Mouse (Mus musculus): Measurements from ENCODE around the gene Irf5. TPM values are rescaled to one million over a fixed set of nuclear protein-coding genes. Genes with fewer than 3 reads are reported as not detected.

Irf5 gene
- polyA plus RNA-seq, 1 experiment from 2014 or later = 9.4 TPM

DNA sequence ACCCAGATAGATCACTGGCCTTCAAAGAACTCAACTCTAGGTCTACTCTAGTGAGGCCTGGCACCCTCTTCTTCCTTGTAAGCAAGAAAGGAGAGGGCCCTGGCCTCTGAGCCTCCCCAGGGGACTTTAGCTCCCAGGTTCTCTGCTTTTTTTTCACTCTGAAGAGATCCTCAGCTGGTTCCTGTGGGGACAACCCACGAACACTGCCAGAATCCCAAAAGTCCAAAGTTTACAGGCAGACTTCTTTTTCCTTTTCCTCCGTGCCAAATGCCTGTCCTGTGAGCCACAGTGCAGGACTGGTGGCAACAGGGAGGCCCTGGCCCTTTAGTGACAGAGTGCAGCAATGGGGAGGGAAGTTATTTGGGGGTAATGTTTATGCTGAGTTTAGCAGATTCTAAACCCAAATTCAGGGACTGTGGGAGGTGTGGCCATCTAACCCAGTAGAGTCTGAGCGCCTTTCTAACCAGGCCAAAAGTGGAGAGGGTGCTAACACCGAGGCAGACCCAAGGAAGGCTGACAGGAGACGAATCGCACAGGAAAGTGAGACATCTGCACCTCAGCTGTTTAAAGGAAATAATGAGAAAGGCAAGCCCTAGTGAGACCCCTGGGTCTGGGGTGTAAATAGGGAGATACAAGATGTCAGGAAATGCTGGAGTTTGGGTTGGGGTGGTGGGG lies 3.7 kb upstream of the Irf5 start:
- Histone ChIP-seq H3K36me3 (ENCODE audit: control insufficient read depth, insufficient read depth, low read length) (no peaks in the 10 kb centered on the region), H3K4me1 (replicated peaks; ENCODE audit: control insufficient read depth, insufficient read depth, low read length) (peaks cover 6% of the 10 kb centered on the region; the same call in 1 of the 2 replicates), H3K4me3 (ENCODE audit: low read depth, low read length) (no peak overlapping the region), H3K27ac (ENCODE audit: low read depth, low read length) (no peak overlapping the region; the same call in 1 of the 2 replicates), H3K27me3 (replicated peaks; ENCODE audit: control insufficient read depth, insufficient read depth, low read length) (peaks cover 19% of the 10 kb centered on the region), H3K4me2 (no peak overlapping the region), H3K9me3 (ENCODE audit: control insufficient read depth, low read length) (no peaks in the 10 kb centered on the region), H3K9ac (ENCODE audit: low read depth, low read length) (no peak overlapping the region)
- no peak for ATAC-seq (replicated peaks; ENCODE audit: low FRiP score)
- WGBS = 56% methylated on average over 6 of the region's 6 CpGs
- no peak for DNase-seq (ENCODE audit: low spot score)

DNA sequence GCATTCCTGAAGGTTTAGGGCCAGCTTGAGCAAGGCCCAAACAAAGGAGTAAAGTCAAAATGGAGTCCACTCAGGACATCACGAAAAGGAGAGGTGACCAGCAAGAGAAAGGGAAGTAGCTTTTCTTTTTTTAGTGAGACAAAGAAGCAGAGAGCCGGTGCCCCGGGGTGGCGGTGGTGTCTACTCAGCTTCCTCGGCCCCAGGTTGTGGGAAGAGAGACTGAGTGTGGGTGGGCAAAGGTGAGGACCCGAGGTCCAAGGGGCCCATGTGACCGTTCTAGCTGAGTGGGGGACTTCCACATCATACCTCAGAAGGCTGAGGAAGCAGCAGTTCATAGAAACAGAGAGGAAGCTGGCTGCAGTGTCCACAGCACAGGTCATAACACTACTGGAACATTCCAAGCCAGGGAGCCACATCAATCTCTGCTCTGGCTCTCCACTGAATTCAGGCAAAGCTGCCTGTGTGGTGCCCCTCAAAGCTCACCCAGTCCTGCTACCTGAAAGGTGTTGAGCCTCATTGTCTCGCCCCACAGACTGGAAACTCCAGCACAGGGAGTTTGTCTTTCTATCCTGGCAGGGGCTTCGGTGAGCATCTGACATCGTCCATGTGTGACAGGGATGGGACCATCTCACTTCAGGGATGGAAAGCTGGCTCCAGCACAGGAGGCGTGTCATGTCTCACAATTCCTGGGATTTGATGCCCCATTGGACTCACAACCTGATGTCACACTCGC lies 3.0 kb upstream of the Irf5 start:
- Histone ChIP-seq H3K36me3 (ENCODE audit: control insufficient read depth, insufficient read depth, low read length) (no peaks in the 10 kb centered on the region), H3K4me3 (ENCODE audit: low read depth, low read length) (no peak overlapping the region), H3K27me3 (replicated peaks; ENCODE audit: control insufficient read depth, insufficient read depth, low read length) (peaks cover 26% of the 10 kb centered on the region), H3K27ac (ENCODE audit: low read depth, low read length) (peak overlapping the region; percentile 21; the same call in 1 of the 2 replicates), H3K4me2 (no peak overlapping the region), H3K9ac (ENCODE audit: low read depth, low read length) (no peak overlapping the region), H3K4me1 (replicated peaks; ENCODE audit: control insufficient read depth, insufficient read depth, low read length) (peaks cover 6% of the 10 kb centered on the region; the same call in 1 of the 2 replicates), H3K9me3 (ENCODE audit: control insufficient read depth, low read length) (no peaks in the 10 kb centered on the region)
- 59% methylated on average over 12 of the region's 12 CpGs for WGBS
- DNase-seq (ENCODE audit: low spot score) = no peak
- ATAC-seq (replicated peaks; ENCODE audit: low FRiP score) = no peak

DNA sequence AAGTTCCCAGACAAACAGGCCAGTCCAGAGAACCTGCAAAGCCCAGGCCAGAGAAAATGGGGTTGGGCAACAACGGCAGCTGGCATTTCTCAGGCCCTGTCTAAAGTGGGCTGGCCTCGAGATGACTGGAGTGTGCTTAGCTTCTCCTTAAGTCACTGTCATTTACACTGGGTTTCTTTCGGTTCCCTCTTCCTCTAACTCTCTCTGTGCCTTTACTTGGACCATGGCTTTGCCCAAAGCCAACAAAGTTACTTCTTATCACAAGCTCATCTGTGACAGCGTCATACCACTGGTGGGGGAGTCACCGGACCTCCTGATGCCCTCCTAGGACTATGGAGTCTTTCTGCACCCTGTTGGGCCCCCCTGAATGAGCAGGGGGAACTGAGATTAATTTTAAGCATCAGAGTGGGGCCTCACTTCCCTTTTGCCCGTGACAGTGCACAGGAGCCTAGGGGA lies 2.4 kb upstream of the Irf5 start:
- H3K36me3 ChIP-seq (ENCODE audit: control insufficient read depth, insufficient read depth, low read length) = no peaks in the 10 kb centered on the region
- no peaks in the 10 kb centered on the region for H3K9me3 ChIP-seq (ENCODE audit: control insufficient read depth, low read length)
- no peak for ATAC-seq (replicated peaks; ENCODE audit: low FRiP score)
- no peak overlapping the region for H3K4me3 ChIP-seq (ENCODE audit: low read depth, low read length)
- H3K4me1 ChIP-seq (replicated peaks; ENCODE audit: control insufficient read depth, insufficient read depth, low read length) = peaks cover 7% of the 10 kb centered on the region
- H3K27me3 ChIP-seq (replicated peaks; ENCODE audit: control insufficient read depth, insufficient read depth, low read length) = peaks cover 30% of the 10 kb centered on the region
- no peak overlapping the region for H3K9ac ChIP-seq (ENCODE audit: low read depth, low read length)
- no peak overlapping the region for H3K27ac ChIP-seq (ENCODE audit: low read depth, low read length)
- H3K4me2 ChIP-seq = no peak overlapping the region
- 30% methylated on average over 6 of the region's 6 CpGs for WGBS
- no peak for DNase-seq (ENCODE audit: low spot score)

DNA sequence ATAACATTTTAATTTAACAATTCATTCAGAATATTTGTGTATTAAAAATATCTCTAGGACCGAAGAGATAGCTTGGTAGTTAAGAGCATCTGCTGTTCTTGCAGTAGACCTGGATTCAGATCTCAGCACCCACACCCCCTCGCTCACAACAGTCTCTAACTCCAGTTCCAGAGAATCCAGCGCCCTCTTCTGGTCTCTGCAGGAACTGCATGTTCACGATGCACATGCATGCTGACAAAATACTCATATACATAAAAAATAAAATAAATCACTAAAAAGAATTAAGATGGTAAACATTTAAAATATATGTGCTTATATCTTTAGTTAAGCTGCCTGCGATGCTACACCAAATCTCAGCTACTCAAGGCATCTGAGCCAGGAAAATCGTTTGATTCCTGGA lies 1.2 kb upstream of the Irf5 start:
- ATAC-seq (replicated peaks; ENCODE audit: low FRiP score) = no peak
- peaks cover 38% of the 10 kb centered on the region for H3K27me3 ChIP-seq (replicated peaks; ENCODE audit: control insufficient read depth, insufficient read depth, low read length)

DNA sequence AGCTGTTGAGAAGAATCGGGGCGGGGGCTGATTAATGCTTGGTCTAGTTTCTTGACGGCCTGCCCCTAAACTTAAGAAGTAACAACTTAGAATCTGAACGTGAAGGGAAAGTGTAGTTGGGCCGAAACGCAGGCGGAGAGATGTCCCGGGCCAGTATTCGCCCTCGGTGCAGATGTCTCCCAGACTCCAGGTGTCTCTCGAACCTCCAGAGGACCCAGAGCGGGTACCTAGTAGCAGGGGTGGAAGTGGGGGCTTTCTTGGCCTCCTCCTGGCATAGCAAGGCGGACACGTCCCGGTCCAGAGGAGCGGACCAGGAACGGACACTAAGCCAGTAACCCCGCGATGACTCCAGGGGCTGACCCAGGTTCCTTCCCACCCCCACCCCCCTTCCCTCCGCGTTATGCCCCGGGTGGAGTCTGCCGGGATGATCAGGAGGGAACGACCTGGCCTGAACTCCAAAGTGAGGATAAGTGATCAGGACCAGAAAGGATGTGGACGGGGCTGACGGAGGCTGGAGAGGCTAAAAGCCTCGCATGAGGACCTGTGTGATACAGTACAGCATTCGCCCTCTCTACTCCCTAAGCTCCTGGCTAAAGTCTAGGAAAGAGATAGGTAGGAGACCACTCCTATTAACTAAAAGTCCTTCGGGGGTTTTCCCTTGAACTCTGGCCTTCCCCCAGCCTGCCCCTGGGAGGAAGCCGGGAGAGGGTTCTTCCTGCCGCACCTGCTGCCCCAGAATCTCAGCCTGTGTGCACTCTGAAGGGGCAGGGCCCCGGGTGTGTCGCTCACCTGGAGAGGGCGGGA lies 1.1 kb downstream of the Irf5 start:
- H3K27me3 ChIP-seq (replicated peaks; ENCODE audit: control insufficient read depth, insufficient read depth, low read length) = peaks cover 38% of the 10 kb centered on the region
- H3K4me2 ChIP-seq = peak overlapping the region; percentile 83
- no peak overlapping the region for H3K9ac ChIP-seq (ENCODE audit: low read depth, low read length)
- DNase-seq (ENCODE audit: low spot score) = no peak
- no peaks in the 10 kb centered on the region for H3K9me3 ChIP-seq (ENCODE audit: control insufficient read depth, low read length)
- H3K4me3 ChIP-seq (ENCODE audit: low read depth, low read length) = peak overlapping the region; percentile 58
- WGBS = 5% methylated on average over 34 of the region's 34 CpGs
- no peak for ATAC-seq (replicated peaks; ENCODE audit: low FRiP score)
- no peaks in the 10 kb centered on the region for H3K36me3 ChIP-seq (ENCODE audit: control insufficient read depth, insufficient read depth, low read length)
- peaks cover 12% of the 10 kb centered on the region for H3K4me1 ChIP-seq (replicated peaks; ENCODE audit: control insufficient read depth, insufficient read depth, low read length)
- no peak overlapping the region for H3K27ac ChIP-seq (ENCODE audit: low read depth, low read length)

More for the DNA sequence above, 1.2 kb upstream of the Irf5 start:
- Histone ChIP-seq H3K9me3 (ENCODE audit: control insufficient read depth, low read length) (no peaks in the 10 kb centered on the region), H3K4me3 (ENCODE audit: low read depth, low read length) (no peak overlapping the region), H3K36me3 (ENCODE audit: control insufficient read depth, insufficient read depth, low read length) (no peaks in the 10 kb centered on the region), H3K4me1 (replicated peaks; ENCODE audit: control insufficient read depth, insufficient read depth, low read length) (peaks cover 12% of the 10 kb centered on the region), H3K4me2 (no peak overlapping the region), H3K27ac (ENCODE audit: low read depth, low read length) (no peak overlapping the region), H3K9ac (ENCODE audit: low read depth, low read length) (no peak overlapping the region)
- no peak for DNase-seq (ENCODE audit: low spot score)
- WGBS = 67% methylated on average over 6 of the region's 6 CpGs

DNA sequence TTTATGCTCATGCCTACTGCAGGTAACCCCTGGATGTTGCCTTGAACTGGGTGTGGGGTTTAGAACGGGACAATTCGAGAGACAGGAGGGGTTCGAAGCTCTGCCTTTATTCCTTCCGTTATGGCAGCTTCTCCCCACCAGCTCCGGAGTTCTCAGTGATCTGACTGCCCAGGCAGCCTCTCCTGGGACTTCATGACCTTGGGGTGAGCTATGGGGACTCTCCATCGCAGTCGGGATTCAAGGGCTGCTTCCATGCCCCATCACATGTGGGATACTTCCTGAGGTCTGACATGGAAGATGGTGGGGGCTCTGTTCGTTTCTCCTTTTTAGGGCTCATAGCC lies 1.7 kb downstream of the Irf5 start:
- ATAC-seq (replicated peaks; ENCODE audit: low FRiP score) (no peak), DNase-seq (ENCODE audit: low spot score) (no peak)
- WGBS = 14% methylated on average over 8 of the region's 8 CpGs
- no peaks in the 10 kb centered on the region for H3K9me3 ChIP-seq (ENCODE audit: control insufficient read depth, low read length)
- H3K4me1 ChIP-seq (replicated peaks; ENCODE audit: control insufficient read depth, insufficient read depth, low read length) = peaks cover 12% of the 10 kb centered on the region
- H3K27me3 ChIP-seq (replicated peaks; ENCODE audit: control insufficient read depth, insufficient read depth, low read length) = peaks cover 38% of the 10 kb centered on the region
- no peak overlapping the region for H3K27ac ChIP-seq (ENCODE audit: low read depth, low read length)
- H3K4me3 ChIP-seq (ENCODE audit: low read depth, low read length) = peak overlapping the region; percentile 58
- H3K9ac ChIP-seq (ENCODE audit: low read depth, low read length) = no peak overlapping the region
- H3K36me3 ChIP-seq (ENCODE audit: control insufficient read depth, insufficient read depth, low read length) = no peaks in the 10 kb centered on the region
- peak overlapping the region; percentile 83 for H3K4me2 ChIP-seq

DNA sequence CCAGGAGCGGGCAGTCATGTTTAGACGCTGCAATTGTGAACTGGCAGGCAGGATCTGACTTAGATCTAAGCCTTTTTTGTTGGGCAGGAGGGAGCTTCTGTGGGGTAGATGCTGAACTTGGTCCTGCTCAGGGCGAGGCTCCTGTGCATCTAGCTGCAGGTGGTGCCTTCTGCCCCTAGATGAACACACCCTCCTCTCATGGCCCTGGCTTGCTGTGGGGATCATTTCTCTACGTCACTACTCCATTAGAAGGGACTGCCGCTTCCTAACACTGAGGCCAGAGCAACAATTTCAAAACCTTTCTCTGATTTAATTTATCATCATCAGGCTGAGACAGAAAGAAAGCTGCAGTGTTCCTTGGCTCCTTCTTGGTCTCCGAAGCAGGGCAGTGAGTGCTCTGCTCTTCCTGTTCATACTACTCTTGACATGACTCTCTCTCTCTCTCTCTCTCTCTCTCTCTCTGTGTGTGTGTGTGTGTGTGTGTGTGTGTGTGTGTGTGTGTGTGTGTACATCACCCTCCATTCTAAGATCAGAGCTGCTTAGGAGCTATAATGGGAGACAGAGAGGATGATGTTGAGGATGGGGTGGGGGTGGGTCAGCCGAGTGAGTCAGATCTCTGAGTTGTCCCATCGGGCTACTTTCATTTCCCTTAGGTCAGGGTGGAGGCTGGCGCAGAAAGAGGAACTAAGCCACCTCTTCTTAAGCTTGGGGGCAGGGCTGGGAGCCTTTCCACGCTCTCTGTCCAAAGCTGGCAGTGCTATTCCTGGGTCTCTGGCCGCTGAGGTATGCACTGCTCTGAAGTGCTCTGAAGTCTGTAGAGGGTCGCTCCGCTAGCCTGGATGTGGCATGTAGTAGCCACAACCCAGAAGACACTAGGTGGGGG lies 2.4 kb downstream of the Irf5 start:
- no peak for ATAC-seq (replicated peaks; ENCODE audit: low FRiP score)
- H3K4me2 ChIP-seq = peak overlapping the region; percentile 83
- no peak for DNase-seq (ENCODE audit: low spot score)
- H3K27me3 ChIP-seq (replicated peaks; ENCODE audit: control insufficient read depth, insufficient read depth, low read length) = peaks cover 38% of the 10 kb centered on the region
- no peaks in the 10 kb centered on the region for H3K9me3 ChIP-seq (ENCODE audit: control insufficient read depth, low read length)
- no peak overlapping the region for H3K27ac ChIP-seq (ENCODE audit: low read depth, low read length)
- 0 out of 2 replicates have a peak overlapping the region, but pooled peaks have one; percentile 25 for H3K9ac ChIP-seq (ENCODE audit: low read depth, low read length)
- peaks cover 9% of the 10 kb centered on the region for H3K4me1 ChIP-seq (replicated peaks; ENCODE audit: control insufficient read depth, insufficient read depth, low read length)
- peak overlapping the region; percentile 30 for H3K4me3 ChIP-seq (ENCODE audit: low read depth, low read length)
- H3K36me3 ChIP-seq (ENCODE audit: control insufficient read depth, insufficient read depth, low read length) = no peaks in the 10 kb centered on the region
- WGBS = 22% methylated on average over 13 of the region's 13 CpGs

DNA sequence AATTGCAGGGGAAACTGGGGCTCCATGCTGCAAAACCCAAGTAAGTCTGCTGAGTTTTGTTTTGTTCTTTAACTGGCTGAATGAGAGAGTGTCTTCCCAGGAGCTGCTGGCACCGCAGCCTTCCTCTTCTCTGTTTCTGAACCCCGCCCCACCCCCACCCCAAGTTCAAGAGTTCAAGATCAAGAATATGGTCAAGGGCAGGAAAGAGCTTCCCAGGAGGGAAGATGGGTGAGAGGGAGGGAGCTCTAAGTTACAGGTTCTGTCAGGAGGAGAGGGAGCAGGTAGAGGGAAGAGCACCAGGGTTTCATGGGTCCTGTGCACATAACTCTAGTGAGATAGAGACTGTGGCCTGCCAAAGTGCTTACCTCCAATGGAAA lies 3.0 kb downstream of the Irf5 start:
- Histone ChIP-seq H3K36me3 (ENCODE audit: control insufficient read depth, insufficient read depth, low read length) (no peaks in the 10 kb centered on the region), H3K4me3 (ENCODE audit: low read depth, low read length) (peak overlapping the region; percentile 30), H3K9ac (ENCODE audit: low read depth, low read length) (0 out of 2 replicates have a peak overlapping the region, but pooled peaks have one; percentile 25), H3K27ac (ENCODE audit: low read depth, low read length) (no peak overlapping the region), H3K4me2 (peak overlapping the region; percentile 48), H3K4me1 (replicated peaks; ENCODE audit: control insufficient read depth, insufficient read depth, low read length) (peaks cover 9% of the 10 kb centered on the region), H3K27me3 (replicated peaks; ENCODE audit: control insufficient read depth, insufficient read depth, low read length) (peaks cover 38% of the 10 kb centered on the region), H3K9me3 (ENCODE audit: control insufficient read depth, low read length) (no peaks in the 10 kb centered on the region)
- ATAC-seq (replicated peaks; ENCODE audit: low FRiP score) = no peak
- no peak for DNase-seq (ENCODE audit: low spot score)
- 11% methylated on average over 2 of the region's 2 CpGs for WGBS

Measured in liver, embryonic 11.5 days (tissue).